Mouse (Mus musculus) limb, embryonic 11.5 days (tissue): ENCODE measurements at regions not wholly inside any gene's neighbourhood (a gene's known extent, or its start where the extent isn't known, plus 50 kb on each side); places are given as distances from the start of the nearest gene placed in this dataset.

ENCODE experiments used
- ATAC-seq: fragments of 200-750 bp; cut with Nextera tagmentation; 2 replicates; pipeline ENCODE4 v1.8.0; 2017; ENCODE audit warnings: low read depth; ENCODE audit not compliant: insufficient number of reproducible peaks, low FRiP score, low TSS enrichment
- DNase-seq: peaks from one replicate; pipeline ENCODE4 v3.0.0-alpha.2; 2015; ENCODE audit warnings: low spot score
- H3K27ac ChIP-seq: fragments of 300-500 bp; sonication (generic); replicated peaks from 2 replicates; pipeline ENCODE4 v1.5.1; 2014; ENCODE audit warnings: low read depth, mild to moderate bottlenecking, low read length
- H3K27me3 ChIP-seq: fragments of 300-500 bp; sonication (generic); 2 replicates; pipeline ENCODE4 v1.6.1; 2014; ENCODE audit warnings: mild to moderate bottlenecking, low read length, mixed read lengths; ENCODE audit not compliant: control insufficient read depth, insufficient read depth
- H3K36me3 ChIP-seq: fragments of 300-500 bp; sonication (generic); 2 replicates; pipeline ENCODE4 v1.6.1; 2014; ENCODE audit warnings: mild to moderate bottlenecking, low read length, moderate library complexity, mixed read lengths; ENCODE audit not compliant: control insufficient read depth, insufficient read depth
- H3K4me1 ChIP-seq: fragments of 300-500 bp; sonication (generic); 2 replicates; pipeline ENCODE4 v1.6.1; 2014; ENCODE audit warnings: low read length, mixed read lengths; ENCODE audit not compliant: control insufficient read depth, insufficient read depth
- H3K4me2 ChIP-seq: fragments of 300-500 bp; sonication (generic); 2 replicates; pipeline ENCODE4 v1.6.1; 2014; ENCODE audit warnings: low read depth, mild to moderate bottlenecking, moderate library complexity; ENCODE audit not compliant: severe bottlenecking
- H3K4me3 ChIP-seq: fragments of 300-500 bp; sonication (generic); 2 replicates; pipeline ENCODE4 v1.5.1; 2014; ENCODE audit warnings: low read depth, low read length
- H3K9ac ChIP-seq: fragments of 300-500 bp; sonication (generic); 2 replicates; pipeline ENCODE4 v1.6.1; 2014; ENCODE audit warnings: mild to moderate bottlenecking, low read length
- H3K9me3 ChIP-seq: fragments of 300-500 bp; sonication (generic); 2 replicates; pipeline ENCODE4 v1.6.1; 2016; ENCODE audit warnings: low read length; ENCODE audit not compliant: control insufficient read depth
- WGBS: fragments of 180-500 bp; shearing (Covaris S2); extraction: QIAGEN DNeasy Blood & Tissue Kit; methylation state at CpG from one replicate; pipeline ENCODE4 v1.1.7; 2014; 5-methylcytosine and 5-hydroxymethylcytosine counted together

- Histone ChIP-seq H3K4me2 (no peak overlapping the region), H3K4me3 (no peak overlapping the region), H3K36me3 (no peaks in the 10 kb centered on the region), H3K4me1 (no peaks in the 10 kb centered on the region), H3K9ac (no peak overlapping the region), H3K9me3 (no peaks in the 10 kb centered on the region), H3K27me3 (no peaks in the 10 kb centered on the region), H3K27ac (no peak overlapping the region)
- WGBS: 94% methylated on average over 9 of the region's 9 CpGs
- DNase-seq: no peak
- no peak for ATAC-seq
Measured at GRCm38 (mm10) chr13:37678772-37679171, 99.4 kb upstream of the Rreb1 start.

DNA sequence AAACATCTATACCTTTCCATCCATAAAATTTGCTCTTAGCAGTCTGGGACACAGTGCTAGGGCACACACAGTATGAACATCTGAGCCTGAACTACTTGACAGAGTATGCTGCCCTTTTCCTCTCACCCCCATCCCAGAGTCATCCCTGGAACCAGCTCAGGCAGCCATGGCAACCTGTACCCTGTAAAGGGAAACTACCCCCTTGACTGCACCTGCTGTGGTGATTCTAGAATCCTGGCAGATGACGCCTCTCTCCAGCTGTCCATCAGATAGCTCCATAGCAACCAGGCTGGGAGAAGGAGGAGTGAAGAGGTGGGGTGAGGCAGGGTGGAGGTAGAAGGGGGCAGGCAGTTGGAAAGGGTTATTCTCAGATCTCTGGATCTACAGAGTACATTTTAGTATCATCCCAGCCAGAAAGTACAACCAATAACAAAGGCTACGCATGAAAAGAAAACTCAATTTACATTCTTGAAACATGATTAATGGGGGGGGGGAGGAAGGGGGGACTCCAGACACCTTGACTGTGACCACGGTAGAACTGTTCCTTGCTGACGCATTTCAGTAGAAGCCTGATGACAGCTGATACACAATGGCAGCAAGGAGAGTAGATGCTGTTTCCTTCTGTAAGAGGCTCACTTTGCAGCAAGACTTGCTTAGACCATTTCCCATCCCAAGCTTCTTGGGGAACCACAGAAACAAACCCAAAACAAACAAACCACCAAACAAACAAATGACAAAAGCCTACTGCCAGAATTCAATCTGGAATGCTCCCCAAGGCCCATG lies 97.2 kb upstream of the Rreb1 start:
- Histone ChIP-seq H3K4me1 (no peaks in the 10 kb centered on the region), H3K9me3 (no peaks in the 10 kb centered on the region), H3K4me2 (no peak overlapping the region), H3K27me3 (no peaks in the 10 kb centered on the region), H3K4me3 (no peak overlapping the region), H3K36me3 (no peaks in the 10 kb centered on the region), H3K9ac (no peak overlapping the region), H3K27ac (no peak overlapping the region)
- ATAC-seq (no peak), DNase-seq (no peak)
- WGBS: 61% methylated on average over 4 of the region's 4 CpGs

GRCm38 (mm10) chr13:37683045-37683679 lies 95.0 kb upstream of the Rreb1 start:
- no peak overlapping the region for H3K4me2 ChIP-seq
- H3K9ac ChIP-seq: no peak overlapping the region
- H3K4me3 ChIP-seq: no peak overlapping the region
- H3K9me3 ChIP-seq: no peaks in the 10 kb centered on the region
- no peak overlapping the region for H3K27ac ChIP-seq
- WGBS: 88% methylated on average over 6 of the region's 6 CpGs
- H3K36me3 ChIP-seq: no peaks in the 10 kb centered on the region
- ATAC-seq: no peak
- DNase-seq: no peak
- no peaks in the 10 kb centered on the region for H3K27me3 ChIP-seq
- H3K4me1 ChIP-seq: no peaks in the 10 kb centered on the region

- WGBS: 67% methylated on average over 2 of the region's 2 CpGs
Measured at GRCm38 (mm10) chr13:37685617-37686016, 92.6 kb upstream of the Rreb1 start.

DNA sequence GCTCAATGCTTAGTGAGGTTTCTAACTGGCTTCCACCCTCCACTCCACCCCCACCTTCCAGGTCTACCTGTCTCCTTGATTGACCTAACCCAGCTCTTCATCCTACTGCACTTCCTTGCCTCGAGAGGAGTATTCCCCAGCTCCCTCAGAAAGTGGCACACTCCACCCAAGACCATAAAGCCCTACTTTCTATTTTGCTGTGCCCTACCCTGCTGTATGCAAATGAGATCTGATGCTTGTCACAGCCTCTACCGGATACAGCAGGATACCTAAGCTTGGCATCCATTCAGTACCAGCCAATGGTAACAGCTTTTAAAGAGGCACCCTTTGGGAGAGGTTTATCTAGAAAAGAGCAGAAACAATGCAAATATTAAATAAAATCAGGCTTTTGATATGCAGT lies 92.1 kb upstream of the Rreb1 start:
- Histone ChIP-seq H3K9ac (no peak overlapping the region), H3K36me3 (no peaks in the 10 kb centered on the region), H3K27ac (no peak overlapping the region), H3K9me3 (no peaks in the 10 kb centered on the region), H3K27me3 (no peaks in the 10 kb centered on the region), H3K4me1 (no peaks in the 10 kb centered on the region), H3K4me3 (no peak overlapping the region), H3K4me2 (no peak overlapping the region)
- ATAC-seq (no peak), DNase-seq (no peak)
- 65% methylated on average over 2 of the region's 2 CpGs for WGBS

More at GRCm38 (mm10) chr13:37685617-37686016, 92.6 kb upstream of the Rreb1 start:
- H3K27me3 ChIP-seq: no peaks in the 10 kb centered on the region
- no peaks in the 10 kb centered on the region for H3K9me3 ChIP-seq
- H3K27ac ChIP-seq: no peak overlapping the region
- H3K4me1 ChIP-seq: no peaks in the 10 kb centered on the region
- DNase-seq (no peak), ATAC-seq (no peak)
- no peak overlapping the region for H3K9ac ChIP-seq
- no peaks in the 10 kb centered on the region for H3K36me3 ChIP-seq
- no peak overlapping the region for H3K4me2 ChIP-seq
- no peak overlapping the region for H3K4me3 ChIP-seq

GRCm38 (mm10) chr13:37689127-37689777 lies 88.9 kb upstream of the Rreb1 start:
- H3K4me1 ChIP-seq: no peaks in the 10 kb centered on the region
- DNase-seq (no peak), ATAC-seq (no peak)
- WGBS: 87% methylated on average over 6 of the region's 6 CpGs
- no peak overlapping the region for H3K4me2 ChIP-seq
- H3K9me3 ChIP-seq: no peaks in the 10 kb centered on the region
- H3K27me3 ChIP-seq: no peaks in the 10 kb centered on the region
- no peaks in the 10 kb centered on the region for H3K36me3 ChIP-seq
- H3K4me3 ChIP-seq: no peak overlapping the region
- no peak overlapping the region for H3K9ac ChIP-seq
- no peak overlapping the region for H3K27ac ChIP-seq

DNA sequence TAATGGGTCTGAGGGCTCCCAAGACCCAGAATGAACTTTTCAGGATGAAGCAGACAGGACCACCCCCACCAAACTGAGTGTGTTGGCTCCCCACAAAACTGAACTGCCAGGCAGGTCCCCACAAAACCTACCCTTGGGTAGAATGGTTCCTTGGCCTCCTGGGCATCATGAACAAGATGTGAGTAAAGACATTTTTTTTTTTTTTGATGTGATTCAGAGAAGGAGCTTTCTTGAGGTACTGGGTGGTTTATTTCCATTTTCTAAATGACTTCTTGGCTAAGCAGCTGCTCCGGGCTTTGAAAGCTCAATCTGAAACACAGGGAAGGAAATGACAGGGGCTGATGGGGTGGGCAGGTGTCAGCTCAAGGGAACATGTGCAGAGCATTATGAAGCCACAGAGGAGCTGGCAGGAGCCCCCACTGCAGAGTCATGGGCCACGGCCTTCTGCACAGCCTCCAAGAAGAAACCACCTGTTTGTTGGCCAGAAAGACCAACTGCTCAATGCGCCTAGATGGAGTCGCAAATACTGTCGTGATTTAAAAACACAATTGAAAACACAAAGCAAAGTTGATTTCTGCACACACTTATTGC lies 86.2 kb upstream of the Rreb1 start:
- no peaks in the 10 kb centered on the region for H3K36me3 ChIP-seq
- 83% methylated on average over 5 of the region's 5 CpGs for WGBS
- ATAC-seq (no peak), DNase-seq (no peak)
- H3K9ac ChIP-seq: no peak overlapping the region
- no peak overlapping the region for H3K27ac ChIP-seq
- no peaks in the 10 kb centered on the region for H3K27me3 ChIP-seq
- H3K4me1 ChIP-seq: no peaks in the 10 kb centered on the region
- no peak overlapping the region for H3K4me2 ChIP-seq
- H3K4me3 ChIP-seq: no peak overlapping the region
- H3K9me3 ChIP-seq: no peaks in the 10 kb centered on the region

DNA sequence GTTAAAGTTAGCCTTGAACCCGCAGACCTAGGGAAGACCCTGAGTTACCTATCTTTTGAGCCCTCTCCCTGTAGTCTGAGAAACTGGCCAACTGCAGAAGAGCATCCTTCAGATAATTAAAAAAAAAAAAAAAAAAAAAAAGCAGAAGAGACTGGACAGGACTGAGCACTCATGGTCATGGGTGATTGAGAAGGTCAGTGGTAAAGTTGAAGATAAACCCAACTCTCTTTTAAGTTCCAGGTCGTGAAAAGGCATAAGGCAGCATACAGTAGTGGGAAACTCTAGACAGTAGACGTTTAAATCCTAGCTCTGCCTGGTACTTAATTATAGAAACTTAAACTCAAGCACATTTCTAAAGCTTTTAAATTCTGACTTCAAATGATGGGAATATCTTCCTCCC lies 84.6 kb upstream of the Rreb1 start:
- Histone ChIP-seq H3K36me3 (no peaks in the 10 kb centered on the region), H3K4me1 (no peaks in the 10 kb centered on the region), H3K27ac (no peak overlapping the region), H3K9ac (no peak overlapping the region), H3K4me2 (no peak overlapping the region), H3K27me3 (no peaks in the 10 kb centered on the region), H3K9me3 (no peaks in the 10 kb centered on the region), H3K4me3 (no peak overlapping the region)
- DNase-seq: no peak
- 84% methylated on average over 3 of the region's 3 CpGs for WGBS
- no peak for ATAC-seq
